10 mouse cellular contexts compared by ENCODE assay signal in genomic region chr13:11763104-11763503, GRCm38 (mm10).
DNase-seq lines count a peak whose midpoint lies in the region; ATAC-seq and TF ChIP-seq lines count a peak whose summit lies in the region.
"Had no signal": no experiment of that assay in that cellular context is flagged by ENCODE, and none has a peak within 500 bp of the region (broad histone marks: within the 10 kb centered on the region; RNA-seq: fewer than 3 reads in every experiment).

No protein-coding gene starts in this region.

- H3K27me3 ChIP-seq in forebrain, embryonic 10.5 days (ENCODE audit: poor library complexity, severe bottlenecking), result no peaks in the 10 kb centered on the region
- H3K27me3 ChIP-seq in forebrain, embryonic 12.5 days, result no peaks in the 10 kb centered on the region
- no peaks in the 10 kb centered on the region for H3K27me3 ChIP-seq in neural tube, embryonic 11.5 days (ENCODE audit: control insufficient read depth, insufficient read depth, low read length)
- H3K27me3 ChIP-seq in midbrain, postnatal 0 days (ENCODE audit: insufficient read depth, low read length), result no peaks in the 10 kb centered on the region
- H3K27me3 ChIP-seq: heart, embryonic 15.5 days; megakaryocyte, embryonic 14.5 days had no signal

- no peak for ATAC-seq in forebrain, embryonic 12.5 days (ENCODE audit: low FRiP score)
- no peak for ATAC-seq in neural tube, embryonic 11.5 days (ENCODE audit: insufficient read depth, low FRiP score, low TSS enrichment)
- ATAC-seq in midbrain, postnatal 0 days (ENCODE audit: low FRiP score), result no peak

- no peaks in the 10 kb centered on the region for H3K9me3 ChIP-seq in forebrain, embryonic 10.5 days
- H3K9me3 ChIP-seq in forebrain, embryonic 12.5 days, result no peaks in the 10 kb centered on the region
- H3K9me3 ChIP-seq in neural tube, embryonic 11.5 days (ENCODE audit: control insufficient read depth, low read length), result no peaks in the 10 kb centered on the region
- H3K9me3 ChIP-seq in midbrain, postnatal 0 days (ENCODE audit: low read length), result no peaks in the 10 kb centered on the region
- H3K9me3 ChIP-seq: heart, embryonic 15.5 days had no signal

- H3K9ac ChIP-seq in forebrain, embryonic 12.5 days, result no peak overlapping the region
- no peak overlapping the region for H3K9ac ChIP-seq in neural tube, embryonic 11.5 days (ENCODE audit: low read length)
- no peak overlapping the region for H3K9ac ChIP-seq in midbrain, postnatal 0 days (replicated peaks; ENCODE audit: low read length, poor library complexity, severe bottlenecking)
- H3K9ac ChIP-seq: heart, embryonic 15.5 days had no signal

- no peak overlapping the region for H3K4me3 ChIP-seq in forebrain, embryonic 10.5 days
- no peak overlapping the region for H3K4me3 ChIP-seq in forebrain, embryonic 12.5 days (replicated peaks)
- H3K4me3 ChIP-seq in neural tube, embryonic 11.5 days (ENCODE audit: low read depth, low read length), result no peak overlapping the region
- no peak overlapping the region for H3K4me3 ChIP-seq in midbrain, postnatal 0 days (ENCODE audit: low read depth, low read length)
- H3K4me3 ChIP-seq: heart, embryonic 15.5 days; megakaryocyte, embryonic 14.5 days had no signal

- no peaks in the 10 kb centered on the region for H3K36me3 ChIP-seq in forebrain, embryonic 10.5 days (replicated peaks)
- H3K36me3 ChIP-seq in forebrain, embryonic 12.5 days (replicated peaks), result no peaks in the 10 kb centered on the region
- H3K36me3 ChIP-seq in neural tube, embryonic 11.5 days (ENCODE audit: control insufficient read depth, insufficient read depth, low read length), result no peaks in the 10 kb centered on the region
- H3K36me3 ChIP-seq in midbrain, postnatal 0 days (ENCODE audit: insufficient read depth, low read length), result no peaks in the 10 kb centered on the region

- DNase-seq in forebrain, embryonic 10.5 days (ENCODE audit: extremely low spot score, low spot score), result peak; percentile 19
- DNase-seq in neural tube, embryonic 11.5 days (ENCODE audit: low spot score), result peak; percentile 24
- no peak for DNase-seq in neural tube, embryonic 10.5 days (ENCODE audit: extremely low spot score, low spot score)
- peak; percentile 79 for DNase-seq in cerebellum, adult 9-10 months
- DNase-seq in kidney, postnatal 10 days, result peak; percentile 48
- peak; percentile 74 for DNase-seq in midbrain, postnatal 0 days (ENCODE audit: low spot score)
- DNase-seq in spleen, postnatal 36 days (ENCODE audit: low spot score in 2 of 2), result no peak

- no peaks in the 10 kb centered on the region for H3K4me1 ChIP-seq in forebrain, embryonic 10.5 days
- peaks cover under 1% of the 10 kb centered on the region; the same call in 1 of the 2 replicates for H3K4me1 ChIP-seq in forebrain, embryonic 12.5 days
- no peaks in the 10 kb centered on the region for H3K4me1 ChIP-seq in neural tube, embryonic 11.5 days (ENCODE audit: control insufficient read depth, insufficient read depth, low read length)
- no peaks in the 10 kb centered on the region for H3K4me1 ChIP-seq in midbrain, postnatal 0 days (ENCODE audit: insufficient read depth, low read length)
- H3K4me1 ChIP-seq: heart, embryonic 15.5 days; megakaryocyte, embryonic 14.5 days had no signal

- H3K4me2 ChIP-seq in forebrain, embryonic 12.5 days, result no peak overlapping the region
- H3K4me2 ChIP-seq in neural tube, embryonic 11.5 days (ENCODE audit: low read depth), result no peak overlapping the region
- H3K4me2 ChIP-seq in midbrain, postnatal 0 days (ENCODE audit: low read depth, low read length, poor library complexity, severe bottlenecking), result no peak overlapping the region
- H3K4me2 ChIP-seq: heart, embryonic 15.5 days had no signal

- TF ChIP-seq CTCF in midbrain, postnatal 0 days (IDR thresholded peaks at IDR 0.05), result peak; percentile 87

- H3K27ac ChIP-seq in forebrain, embryonic 10.5 days, result no peak overlapping the region
- no peak overlapping the region for H3K27ac ChIP-seq in forebrain, embryonic 12.5 days
- H3K27ac ChIP-seq in neural tube, embryonic 11.5 days (ENCODE audit: low read depth, low read length), result no peak overlapping the region
- no peak overlapping the region for H3K27ac ChIP-seq in midbrain, postnatal 0 days (ENCODE audit: low read depth, low read length)
- H3K27ac ChIP-seq: heart, embryonic 15.5 days had no signal

- 87% methylated on average over 3 of the region's 3 CpGs for WGBS in forebrain, embryonic 10.5 days
- WGBS in forebrain, embryonic 12.5 days, result 83% methylated on average over 3 of the region's 3 CpGs
- WGBS in neural tube, embryonic 11.5 days, result 89% methylated on average over 3 of the region's 3 CpGs
- WGBS in midbrain, postnatal 0 days, result 85% methylated on average over 3 of the region's 3 CpGs

Comparison
In these comparisons a context has a peak if more than half of its experiments do, and no peak if none do; other contexts are left out.
1. DNase-seq: peak in forebrain, embryonic 10.5 days (single experiment), neural tube, embryonic 11.5 days (single experiment), cerebellum, adult 9-10 months (single experiment), kidney, postnatal 10 days (single experiment) and midbrain, postnatal 0 days (single experiment); none in neural tube, embryonic 10.5 days (single experiment) and spleen, postnatal 36 days (0 of 2).